Mouse (Mus musculus) right cerebral cortex, postnatal 14 days (tissue): ENCODE measurements around the gene Pgd.

Source experiments
- DNase-seq: peaks from one replicate; pipeline ENCODE4 v3.0.0; 2022

The Pgd gene

GRCm38 (mm10) chr4:149166957-149167611 is 513 bp upstream of the Pgd start:
- DNase-seq: no peak

- DNase-seq: no peak
These were observed 2.4 kb downstream of the Pgd start for GRCm38 (mm10) chr4:149164150-149164549.

DNA sequence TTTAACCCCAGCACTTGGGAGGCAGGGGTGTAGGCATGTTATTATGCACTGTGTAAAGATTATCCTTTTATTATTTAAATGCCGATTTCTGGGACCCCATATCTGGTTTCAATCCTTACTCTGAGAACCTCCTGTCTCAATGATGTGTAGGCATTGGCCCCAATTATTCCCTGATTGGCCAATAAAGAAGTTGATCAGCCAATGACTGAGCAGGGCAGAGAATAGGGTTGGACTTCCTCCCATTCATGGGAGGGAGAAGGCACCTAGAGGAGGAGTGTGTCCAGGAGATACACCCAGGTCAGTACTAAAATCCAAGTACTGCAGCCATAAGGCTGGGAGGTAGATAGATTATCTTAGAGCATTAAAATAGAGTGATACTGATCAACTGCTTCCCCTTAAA is 3.4 kb downstream of the Pgd start:
- DNase-seq: no peak

GRCm38 (mm10) chr4:149161166-149161565 is 5.4 kb downstream of the Pgd start:
- DNase-seq: no peak

DNA sequence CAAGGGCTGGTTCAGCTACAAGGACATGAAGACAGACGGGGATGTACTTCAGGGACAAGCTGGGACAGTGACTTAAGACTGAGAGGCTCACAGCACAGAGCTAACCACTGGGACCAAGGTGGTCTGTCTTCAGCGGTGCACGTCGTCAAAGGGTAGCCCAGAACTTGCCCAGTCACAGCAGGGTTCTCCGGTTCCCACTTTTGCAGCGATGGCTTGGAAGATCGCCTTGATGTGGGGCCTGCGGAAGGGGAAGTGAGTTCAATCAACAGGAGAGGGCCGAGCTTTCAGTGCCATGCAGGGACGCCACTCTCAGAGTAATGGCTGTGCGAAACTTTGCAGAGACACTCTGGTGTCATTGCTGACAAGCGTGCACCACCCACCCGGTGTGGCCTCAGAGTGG is 6.7 kb downstream of the Pgd start:
- DNase-seq: no peak

DNA sequence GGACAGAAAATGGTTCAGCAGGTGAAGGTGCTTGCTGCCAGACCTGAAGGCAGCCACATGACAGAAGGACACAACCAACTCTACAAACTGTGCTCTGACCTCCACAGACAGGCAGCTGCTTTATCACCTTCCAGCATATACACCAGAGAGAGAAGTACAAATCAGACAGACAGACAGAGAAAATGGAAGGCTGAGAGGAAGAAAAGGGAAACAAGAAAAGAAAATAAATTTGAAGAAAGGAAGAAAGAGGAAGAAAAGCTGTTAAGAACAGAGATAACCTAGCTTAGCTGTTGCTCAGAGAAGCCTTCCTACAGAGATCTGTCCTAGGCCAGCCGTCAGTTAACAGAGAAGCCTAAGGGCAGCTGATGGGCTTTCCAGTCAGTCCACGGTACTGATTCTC is 7.4 kb downstream of the Pgd start:
- no peak for DNase-seq

- DNase-seq: no peak
These were observed 9.1 kb downstream of the Pgd start for GRCm38 (mm10) chr4:149157415-149157973.

DNA sequence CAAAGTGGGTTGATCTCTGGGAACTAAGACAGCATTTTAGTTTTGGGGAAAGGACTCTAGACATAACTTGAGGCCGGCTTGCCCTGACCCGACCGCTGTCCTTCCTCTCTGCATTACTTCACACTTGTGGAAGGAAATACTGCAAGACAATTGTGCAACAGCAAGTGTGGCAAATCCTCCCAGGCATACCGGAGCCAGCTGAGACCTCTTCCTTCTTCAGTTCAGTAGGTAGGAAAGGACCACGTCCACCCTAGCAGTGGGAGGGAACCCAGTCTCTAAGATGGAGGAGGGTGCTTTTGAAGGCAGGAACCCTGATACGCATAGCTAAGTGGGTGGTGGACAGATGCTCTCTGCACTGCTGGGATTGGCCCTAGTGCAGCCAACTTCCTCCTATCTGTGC is 10.9 kb downstream of the Pgd start:
- no peak for DNase-seq

DNA sequence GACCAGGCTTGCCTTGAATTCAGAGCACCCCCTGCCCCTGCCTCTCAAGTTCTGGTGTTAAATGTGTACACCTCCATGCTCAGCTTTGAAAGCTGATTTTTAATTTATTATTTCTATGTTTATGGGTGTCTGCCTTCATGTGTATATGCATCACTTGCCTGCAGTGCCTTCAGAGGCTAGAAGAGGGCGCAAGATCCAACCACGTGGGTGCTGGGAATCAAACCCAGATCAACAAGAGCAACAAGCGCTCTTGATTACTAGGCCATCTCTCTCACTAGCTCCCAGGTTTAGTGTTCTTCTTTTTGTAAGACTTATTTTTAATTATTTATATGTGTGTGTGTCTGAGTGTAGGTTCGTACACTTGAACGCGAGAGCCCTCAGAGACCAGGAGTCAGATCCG is 11.7 kb downstream of the Pgd start:
- no peak for DNase-seq

DNA sequence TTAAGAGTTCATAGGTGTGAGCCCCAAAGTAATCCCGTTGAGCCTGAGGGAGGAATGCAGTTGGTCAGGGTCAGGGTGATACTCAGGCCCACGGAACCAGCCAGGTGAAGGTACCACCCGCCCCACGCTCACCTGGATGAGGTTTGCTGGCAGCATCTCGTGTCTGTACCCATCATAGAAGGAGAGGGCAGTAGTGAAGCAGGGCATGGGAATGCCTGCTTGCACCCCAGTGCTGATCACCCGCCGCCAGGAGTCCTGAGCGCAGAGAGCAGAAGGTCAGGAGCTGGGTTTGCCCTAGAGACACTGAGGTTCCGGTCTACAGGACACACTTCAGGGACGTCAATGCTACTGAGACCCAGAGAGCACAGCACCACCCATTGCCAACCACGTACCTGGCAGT is 15.8 kb downstream of the Pgd start:
- DNase-seq: no peak

DNA sequence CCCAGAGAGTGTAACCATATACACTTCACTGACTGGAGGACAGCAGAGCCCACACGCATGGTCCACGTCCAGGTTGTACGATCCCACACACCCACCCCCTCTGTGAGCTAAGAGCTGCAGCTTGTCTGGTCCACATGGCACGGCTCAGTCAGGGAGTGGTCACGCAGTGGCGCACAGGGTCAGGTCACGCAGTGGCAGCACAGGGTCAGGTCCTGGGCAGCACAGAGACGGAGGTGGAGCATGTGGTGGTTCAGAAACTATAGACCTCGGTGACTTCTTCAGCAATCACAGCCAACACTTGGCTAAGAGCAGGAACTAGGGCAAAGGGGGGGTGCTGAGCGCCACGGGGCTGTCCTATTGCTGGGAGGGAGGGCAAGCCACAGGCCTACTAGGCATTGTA is 16.3 kb downstream of the Pgd start:
- no peak for DNase-seq

DNA sequence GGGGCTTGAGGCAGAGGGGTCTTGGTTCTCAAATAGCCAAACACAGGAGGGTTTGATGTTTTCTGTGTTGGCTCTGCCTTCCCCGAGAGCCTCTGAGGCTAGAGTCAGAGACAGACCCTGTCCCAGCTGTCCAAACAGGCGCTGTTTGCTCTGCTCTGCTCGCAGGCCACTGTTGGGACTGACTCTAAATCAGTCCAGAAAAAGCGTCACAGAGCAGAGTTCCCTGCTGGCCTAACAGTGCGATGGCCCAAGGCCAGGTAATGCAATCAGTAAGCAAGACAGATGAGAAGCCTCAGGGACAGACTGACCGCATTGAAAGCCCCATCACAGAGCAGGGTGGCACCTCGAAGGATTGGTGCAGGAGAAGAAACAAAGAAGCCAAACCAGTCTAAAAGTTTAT is 17.0 kb downstream of the Pgd start:
- DNase-seq: no peak

DNA sequence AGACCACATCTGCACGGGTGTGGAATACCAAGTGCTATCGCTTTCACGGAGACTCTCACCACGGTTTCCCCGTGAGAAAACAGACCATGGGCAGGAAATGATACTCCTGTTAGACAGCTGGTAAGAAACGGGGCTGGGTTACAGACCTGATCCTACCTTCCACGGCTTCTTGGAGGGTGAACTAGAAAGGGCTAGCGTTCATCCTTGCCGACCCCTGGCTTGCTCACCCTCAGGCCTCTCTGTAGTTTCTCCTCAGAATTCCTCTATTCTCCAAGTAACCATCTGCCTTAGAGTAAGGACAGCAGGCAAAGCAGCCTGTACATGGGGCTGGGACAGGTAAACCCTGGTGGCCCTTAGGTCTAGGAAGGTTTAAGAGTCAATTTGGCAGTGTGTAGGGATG is 17.4 kb downstream of the Pgd start:
- DNase-seq: no peak

DNA sequence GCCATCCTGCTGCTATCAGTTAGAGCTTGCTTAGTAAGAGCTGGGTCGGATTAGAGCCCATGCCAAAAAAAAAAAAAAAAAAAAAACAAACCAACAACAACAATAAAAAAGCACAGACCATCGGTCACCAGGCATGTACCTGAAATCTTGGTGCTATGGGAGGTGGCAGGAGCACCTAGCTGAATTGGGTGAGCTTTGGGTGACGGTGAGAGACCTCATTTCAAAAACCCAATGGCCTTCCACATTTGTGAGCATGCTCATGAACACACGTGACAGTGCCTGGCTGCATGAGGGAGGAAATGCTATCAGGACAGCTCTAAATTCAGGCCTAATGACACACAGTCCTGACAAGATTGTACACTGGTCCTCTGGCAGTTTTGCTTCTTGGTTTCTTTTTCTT is 18.5 kb downstream of the Pgd start:
- DNase-seq: no peak

DNA sequence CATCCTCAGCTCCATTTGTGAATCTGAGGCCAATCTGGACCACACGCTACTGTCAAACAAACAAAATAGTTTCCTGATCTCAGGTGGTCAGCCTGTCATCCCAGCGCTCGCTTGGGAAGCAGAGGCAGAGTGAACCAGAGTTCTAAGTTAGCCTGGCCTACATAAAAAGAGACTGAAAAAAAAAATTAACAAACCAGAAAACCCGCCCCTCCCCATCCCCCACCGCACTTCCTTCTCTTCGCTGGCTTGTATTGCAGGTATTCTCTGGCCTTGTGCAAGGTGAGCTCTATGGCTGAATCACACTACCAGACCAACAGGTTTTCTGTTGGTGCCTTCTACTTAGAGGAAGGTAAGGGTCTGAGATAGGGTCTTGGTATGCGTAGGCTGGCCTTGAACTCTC is 19.0 kb downstream of the Pgd start:
- no peak for DNase-seq

GRCm38 (mm10) chr4:149145151-149145550 is 21.4 kb downstream of the Pgd start:
- DNase-seq: no peak

DNA sequence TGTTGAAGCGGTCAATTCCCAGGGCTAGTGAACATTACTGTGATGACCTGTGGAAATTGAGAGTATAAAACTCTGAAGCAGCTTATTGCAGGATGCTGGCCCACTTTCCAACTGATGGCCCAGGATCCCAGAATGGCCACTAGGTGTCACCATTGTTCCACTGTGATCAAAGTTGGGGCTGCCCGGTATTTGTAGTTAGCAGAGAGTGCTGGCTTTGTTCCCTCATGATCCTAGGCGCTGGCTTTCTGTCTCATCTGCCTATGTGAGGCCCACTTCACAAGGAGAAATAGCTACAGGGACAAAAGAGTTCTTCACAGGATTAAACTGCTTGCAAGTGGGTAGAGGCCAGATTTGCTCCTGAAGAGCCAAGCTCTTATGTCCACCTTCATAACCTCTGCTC is 22.1 kb downstream of the Pgd start:
- peak; percentile 71 for DNase-seq

- no peak for DNase-seq
These were observed 23.0 kb downstream of the Pgd start for GRCm38 (mm10) chr4:149143594-149143993.

- no peak for DNase-seq
These were observed 28.1 kb downstream of the Pgd start for GRCm38 (mm10) chr4:149138515-149138914.

DNA sequence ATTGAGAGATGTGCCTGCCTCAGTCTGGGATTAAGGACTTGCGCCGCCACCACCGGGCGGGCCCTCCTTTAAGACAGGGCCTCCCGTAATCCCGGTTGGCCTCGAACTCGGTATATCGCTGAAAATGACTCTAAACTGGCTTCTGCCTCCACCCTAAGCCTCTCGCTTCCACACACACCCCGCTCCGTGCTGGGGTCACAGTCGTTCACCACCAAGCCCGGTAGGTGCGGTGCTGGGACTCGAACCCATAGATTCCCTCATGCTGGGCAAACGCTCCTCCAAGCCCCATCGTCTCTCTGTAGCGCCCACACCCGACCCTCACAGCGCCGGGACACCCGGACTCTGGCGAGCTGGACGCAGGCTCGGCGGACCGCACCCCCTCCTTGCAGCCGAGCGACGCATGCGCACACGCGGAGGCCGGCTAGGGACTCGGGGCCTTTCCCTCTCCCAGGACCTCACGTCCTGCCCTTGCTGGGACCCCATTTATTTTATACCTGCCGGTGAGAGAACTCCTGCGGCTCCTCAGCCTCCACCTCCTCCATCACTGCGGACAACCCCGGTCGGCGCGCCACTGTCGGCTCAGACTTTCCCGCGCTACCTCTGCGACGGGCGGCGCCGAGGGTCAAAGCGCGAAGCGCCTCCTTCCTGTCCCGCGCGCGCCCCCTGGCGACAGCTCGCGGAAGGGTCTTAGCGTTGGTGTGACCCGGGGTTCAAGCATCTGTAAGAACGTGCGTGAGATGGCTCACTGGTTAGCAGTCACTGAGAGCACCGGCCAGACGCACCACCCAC is 29.4 kb downstream of the Pgd start, which contains the start of gene Cenps:
TSS of gene Cenps (minus strand) at position 648 of the 789 bp plus-strand sequence.
- peak; percentile 94 for DNase-seq

DNA sequence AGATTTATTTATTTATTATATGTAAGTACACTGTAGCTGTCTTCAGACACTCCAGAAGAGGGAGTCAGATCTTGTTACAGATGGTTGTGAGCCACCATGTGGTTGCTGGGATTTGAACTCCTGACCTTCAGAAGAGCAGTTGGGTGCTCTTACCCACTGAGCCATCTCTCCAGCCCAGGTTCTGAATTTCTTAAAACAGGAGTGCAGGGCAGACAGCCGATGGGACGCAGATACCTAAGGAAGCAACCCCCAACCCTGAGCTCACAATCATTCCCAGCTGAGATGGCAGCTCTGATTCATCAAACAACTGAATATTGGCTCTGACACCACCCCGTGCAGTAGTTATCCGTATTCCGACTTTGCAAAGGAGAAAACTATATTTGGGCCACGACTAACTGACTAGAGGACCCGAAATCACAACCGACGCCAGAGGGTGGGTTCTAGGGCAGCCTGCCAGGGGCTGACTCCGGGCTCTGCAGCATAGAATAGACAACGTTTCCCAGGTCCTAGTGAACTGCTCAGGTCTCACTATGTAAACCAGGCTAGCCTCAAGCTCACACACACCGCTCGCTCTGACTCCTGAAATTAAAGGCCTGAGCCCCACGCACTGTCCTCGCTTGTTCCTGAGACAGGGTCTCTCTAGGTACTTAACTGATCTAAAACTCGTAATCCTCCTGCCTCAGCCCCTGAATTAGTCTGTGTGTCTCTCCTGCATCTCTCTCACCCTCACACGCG is 30.3 kb downstream of the Pgd start:
- DNase-seq: no peak

- no peak for DNase-seq
These were observed 33.2 kb downstream of the Pgd start for GRCm38 (mm10) chr4:149133395-149133794.

DNA sequence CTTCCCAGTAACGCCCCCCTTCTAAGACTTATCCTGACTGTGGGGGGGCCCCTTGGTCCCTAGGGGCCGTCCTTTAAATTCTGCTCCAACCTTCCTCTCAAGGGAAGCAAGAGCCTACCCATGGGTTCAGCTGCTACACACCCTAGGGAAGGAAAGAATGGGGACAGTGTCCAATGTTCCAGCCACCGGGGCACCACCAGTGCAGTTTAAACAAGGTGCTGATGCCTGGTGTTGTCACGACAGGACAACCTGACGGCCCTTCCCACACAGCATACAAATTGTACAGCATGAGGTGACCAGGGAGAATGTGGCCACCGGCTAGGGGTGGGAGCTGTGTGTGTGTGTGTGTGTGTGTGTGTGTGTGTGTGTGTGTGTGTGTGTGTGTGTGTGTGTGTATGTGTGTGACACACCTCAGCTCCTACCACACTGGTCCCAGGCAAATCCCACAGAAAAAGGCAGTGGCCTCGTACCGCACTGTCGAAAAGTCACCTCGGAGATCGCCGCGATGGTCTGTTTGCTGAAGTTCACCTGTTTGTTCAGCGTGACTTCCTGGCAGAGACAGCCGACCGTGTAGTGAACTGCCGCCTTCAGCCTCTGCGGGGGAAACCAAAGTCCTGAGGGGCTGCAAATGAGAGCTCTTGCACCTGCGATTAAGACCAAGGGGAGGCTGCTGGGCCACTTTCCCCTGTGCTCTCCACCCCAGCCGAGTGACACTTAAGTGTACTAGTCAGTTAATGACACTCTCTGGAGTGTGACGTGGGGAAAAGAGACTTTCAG is 34.6 kb downstream of the Pgd start:
- DNase-seq: no peak
